Mouse (Mus musculus) hindbrain, embryonic 15.5 days (tissue): Measurements from ENCODE around the gene Sugp1. TPM values are rescaled to one million over a fixed set of nuclear protein-coding genes. Genes with fewer than 3 reads are reported as not detected.
A peak's percentile ranks its signal among the peaks of the same experiment; 100 is the strongest.
"Not testable (repeated sequence)": the region's sequence is repeated elsewhere in the genome, so short reads cannot be mapped to it uniquely, and the experiment has no call there.

Experiments
- ATAC-seq: fragments of 200-750 bp; cut with Nextera tagmentation; 2 replicates; pipeline ENCODE4 v1.8.0; 2017; ENCODE audit warnings: low read depth, moderate number of reproducible peaks, moderate TSS enrichment; ENCODE audit not compliant: low FRiP score
- H3K27ac ChIP-seq: fragments of 300-500 bp; sonication (generic); replicated peaks from 2 replicates; pipeline ENCODE4 v1.5.1; 2015; ENCODE audit warnings: mild to moderate bottlenecking, inconsistent platforms
- H3K27me3 ChIP-seq: fragments of 300-500 bp; sonication (generic); 2 replicates; pipeline ENCODE4 v1.6.1; 2015; ENCODE audit warnings: control low read depth, inconsistent platforms
- H3K36me3 ChIP-seq: fragments of 300-500 bp; sonication (generic); 2 replicates; pipeline ENCODE4 v1.6.1; 2015; ENCODE audit warnings: control low read depth, inconsistent platforms
- H3K4me1 ChIP-seq: fragments of 300-500 bp; sonication (generic); replicated peaks from 2 replicates; pipeline ENCODE4 v1.6.1; 2015; ENCODE audit warnings: control low read depth, inconsistent platforms
- H3K4me2 ChIP-seq: fragments of 300-500 bp; sonication (generic); 2 replicates; pipeline ENCODE4 v1.6.1; 2015; ENCODE audit warnings: moderate library complexity, mild to moderate bottlenecking, inconsistent platforms
- H3K4me3 ChIP-seq: fragments of 300-500 bp; sonication (generic); 2 replicates; pipeline ENCODE4 v1.5.1; 2015; ENCODE audit warnings: mild to moderate bottlenecking, inconsistent platforms
- H3K9ac ChIP-seq: fragments of 300-500 bp; sonication (generic); 2 replicates; pipeline ENCODE4 v1.6.1; 2015; ENCODE audit warnings: inconsistent platforms
- H3K9me3 ChIP-seq: fragments of 300-500 bp; sonication (generic); 2 replicates; pipeline ENCODE4 v1.6.1; 2016; ENCODE audit warnings: control low read depth, inconsistent platforms
- WGBS: fragments of 180-500 bp; shearing (Covaris S2); methylation state at CpG from one replicate; pipeline ENCODE4 v1.1.7; 2015; 5-methylcytosine and 5-hydroxymethylcytosine counted together
- polyA plus RNA-seq: library from polyadenylated mRNA; unstranded; fragments of >200 nt; fragmentation: Nextera tagmentation; extraction: Ambion mirVana; gene quantifications from 2 replicates; pipeline ENCODE4 v1.2.1, GENCODE M21; 2015

Gene Sugp1
- polyA plus RNA-seq = 55.5 and 57.6 TPM in 2 replicates

GRCm38 (mm10) chr8:70042583-70043455 is at the start of gene Sugp1, which contains the start of gene Mau2:
TSS of gene Sugp1 (plus strand) at chr8:70042813.
TSS of gene Mau2 (minus strand) at chr8:70042734.
- Histone ChIP-seq H3K9me3 (no peaks in the 10 kb centered on the region), H3K4me2 (peak within 1 kb of the TSS; percentile 86), H3K4me1 (peaks cover 42% of the 10 kb centered on the region), H3K27me3 (no peaks in the 10 kb centered on the region), H3K27ac (peak within 1 kb of the TSS; percentile 92), H3K9ac (peak within 1 kb of the TSS; percentile 84), H3K36me3 (no peaks in the 10 kb centered on the region), H3K4me3 (peak within 1 kb of the TSS; percentile 95)
- under 1% methylated on average over 65 of the region's 65 CpGs for WGBS
- ATAC-seq = peak; percentile 98

DNA sequence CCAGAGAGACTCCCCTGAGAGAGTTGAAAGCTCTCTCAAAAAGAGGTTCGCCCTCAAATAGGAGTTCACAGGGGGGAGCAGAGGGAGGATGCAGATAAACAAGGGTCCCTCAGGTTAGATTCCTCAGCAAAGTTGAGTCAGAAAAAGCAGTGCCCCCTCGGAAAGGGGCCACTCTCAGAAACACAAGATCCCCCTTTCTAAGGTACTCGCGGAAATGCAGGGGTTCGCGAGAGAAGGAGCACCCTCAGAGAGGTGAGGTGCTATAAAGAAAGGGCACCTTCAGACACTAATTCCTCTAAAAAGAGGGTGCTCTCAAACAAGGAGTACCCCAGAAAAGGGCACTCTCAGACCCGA is 47.2 kb upstream of the Sugp1 start:
- peak overlapping the region; percentile 74; the same call in 1 of the 2 replicates for H3K27ac ChIP-seq
- no peak for ATAC-seq
- H3K9ac ChIP-seq = peak overlapping the region; percentile 60
- no peaks in the 10 kb centered on the region for H3K27me3 ChIP-seq
- H3K36me3 ChIP-seq = no peaks in the 10 kb centered on the region
- 3% methylated on average over 7 of the region's 7 CpGs for WGBS
- H3K9me3 ChIP-seq = no peaks in the 10 kb centered on the region
- H3K4me1 ChIP-seq = peaks cover 20% of the 10 kb centered on the region
- H3K4me3 ChIP-seq = peak overlapping the region; percentile 85
- peak overlapping the region; percentile 78 for H3K4me2 ChIP-seq

DNA sequence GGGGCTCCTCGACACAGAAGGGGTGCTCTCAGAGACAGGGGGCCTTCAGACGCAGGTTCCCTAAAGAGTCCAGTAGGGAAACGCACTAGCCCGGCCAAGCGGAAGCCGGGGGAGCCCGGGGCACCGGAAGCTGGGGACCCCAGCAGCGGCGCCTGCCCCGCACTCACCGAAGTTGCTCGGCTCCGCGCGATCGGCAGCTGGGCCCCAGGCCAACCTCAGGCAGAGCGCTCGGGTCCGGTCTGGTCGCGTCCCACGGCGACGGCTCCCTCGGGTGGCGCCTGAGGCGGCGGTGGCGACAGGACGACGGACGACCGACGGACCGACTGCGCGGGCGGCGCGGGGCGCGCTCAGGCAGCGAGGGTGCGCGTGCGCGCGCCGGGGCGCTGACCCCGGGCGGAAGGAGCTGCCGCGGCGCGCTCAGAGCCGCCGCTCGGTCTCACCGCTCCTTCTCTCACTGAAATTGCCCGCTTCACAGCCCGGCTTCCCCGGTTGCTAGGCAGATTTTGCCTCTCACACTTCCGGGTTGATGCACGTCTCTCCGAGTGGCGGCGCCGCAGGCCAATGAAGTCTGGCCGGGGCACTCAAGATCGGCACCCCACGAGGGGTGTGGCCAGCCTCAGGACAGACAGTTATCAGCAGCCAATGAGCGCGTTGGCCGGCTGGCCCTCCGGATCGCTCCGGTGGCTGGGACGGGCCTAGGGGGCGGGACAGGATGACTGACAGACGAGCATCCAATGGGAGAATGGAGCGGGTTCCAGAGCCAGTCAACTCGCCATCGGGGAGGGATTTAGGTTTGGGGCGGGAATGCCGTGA is 46.6 kb upstream of the Sugp1 start, which contains the start of gene Gatad2a:
Gatad2a (minus strand) TSS at position 609 of the 813 bp plus-strand sequence.
- under 1% methylated on average over 63 of the region's 87 CpGs for WGBS
- Histone ChIP-seq H3K36me3 (no peaks in the 10 kb centered on the region), H3K27ac (peak within 1 kb of the TSS; percentile 75), H3K4me2 (peak within 1 kb of the TSS; percentile 81), H3K4me3 (peak within 1 kb of the TSS; percentile 85), H3K4me1 (peaks cover 20% of the 10 kb centered on the region), H3K27me3 (no peaks in the 10 kb centered on the region), H3K9me3 (no peaks in the 10 kb centered on the region), H3K9ac (peak within 1 kb of the TSS; percentile 60)
- ATAC-seq = peak; percentile 100

DNA sequence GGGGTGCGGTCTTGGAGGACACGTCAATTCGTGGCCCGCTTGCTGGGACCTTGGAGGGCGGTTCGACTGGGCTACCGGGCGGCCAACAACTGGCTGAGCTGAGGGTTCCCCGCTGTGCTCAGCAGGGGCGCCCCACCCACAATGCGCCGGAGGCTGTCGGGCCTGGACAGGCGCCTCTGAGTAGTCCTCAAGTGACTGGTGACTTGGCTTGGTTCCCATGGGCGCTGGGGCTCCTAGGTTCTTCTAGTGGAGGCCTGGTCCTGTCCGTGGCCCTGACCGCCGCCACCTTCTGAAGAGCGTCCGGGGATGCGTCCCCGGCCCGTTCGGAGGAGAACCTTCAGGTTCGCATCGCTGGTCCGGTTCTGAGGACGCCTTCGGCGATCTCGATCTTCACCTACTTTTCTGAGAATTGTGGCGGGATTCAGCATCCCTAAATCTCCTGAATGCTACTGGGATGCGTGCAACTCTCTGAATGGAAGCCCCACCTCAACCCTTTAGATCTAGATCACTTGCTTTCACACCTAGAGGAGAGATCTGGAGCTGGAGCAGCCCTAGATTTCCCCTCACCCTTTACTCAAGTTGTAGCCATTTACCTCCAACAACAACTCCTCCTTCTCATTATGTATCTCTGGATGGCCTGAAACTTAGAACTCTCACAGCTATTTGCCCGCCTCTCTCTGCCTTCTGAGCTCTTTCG is 45.9 kb upstream of the Sugp1 start:
- peak overlapping the region; percentile 75 for H3K27ac ChIP-seq
- H3K9ac ChIP-seq = peak overlapping the region; percentile 60
- peak overlapping the region; percentile 81 for H3K4me2 ChIP-seq
- peak overlapping the region; percentile 85 for H3K4me3 ChIP-seq
- H3K4me1 ChIP-seq = peaks cover 26% of the 10 kb centered on the region
- WGBS = 3% methylated on average over 35 of the region's 35 CpGs
- no peak for ATAC-seq
- no peaks in the 10 kb centered on the region for H3K36me3 ChIP-seq
- no peaks in the 10 kb centered on the region for H3K9me3 ChIP-seq
- H3K27me3 ChIP-seq = no peaks in the 10 kb centered on the region

DNA sequence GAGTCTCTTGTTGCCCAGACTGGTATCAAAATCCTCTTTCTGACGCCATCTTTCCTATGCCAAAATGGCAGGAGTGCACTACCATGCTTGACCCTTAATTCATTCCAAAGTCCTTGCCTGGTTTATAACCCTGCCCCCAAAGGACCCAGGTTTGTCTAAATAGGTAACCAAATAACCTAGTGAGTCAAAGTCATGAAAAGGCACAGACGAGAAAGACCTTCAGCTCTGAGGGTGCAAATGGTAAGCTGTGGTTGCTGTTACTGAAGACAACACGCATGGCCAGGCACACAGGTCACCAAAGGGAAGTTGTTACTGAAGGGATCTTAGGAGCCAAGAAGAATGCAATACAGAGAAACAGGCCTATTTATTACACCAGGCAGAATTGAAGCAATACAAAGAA is 43.9 kb upstream of the Sugp1 start:
- no peak for ATAC-seq
- H3K27me3 ChIP-seq = no peaks in the 10 kb centered on the region
- H3K9me3 ChIP-seq = no peaks in the 10 kb centered on the region
- no peaks in the 10 kb centered on the region for H3K36me3 ChIP-seq
- H3K27ac ChIP-seq = no peak overlapping the region
- H3K4me3 ChIP-seq = no peak overlapping the region
- no peak overlapping the region for H3K4me2 ChIP-seq
- 92% methylated on average over 3 of the region's 3 CpGs for WGBS
- H3K4me1 ChIP-seq = peaks cover 26% of the 10 kb centered on the region
- H3K9ac ChIP-seq = no peak overlapping the region

DNA sequence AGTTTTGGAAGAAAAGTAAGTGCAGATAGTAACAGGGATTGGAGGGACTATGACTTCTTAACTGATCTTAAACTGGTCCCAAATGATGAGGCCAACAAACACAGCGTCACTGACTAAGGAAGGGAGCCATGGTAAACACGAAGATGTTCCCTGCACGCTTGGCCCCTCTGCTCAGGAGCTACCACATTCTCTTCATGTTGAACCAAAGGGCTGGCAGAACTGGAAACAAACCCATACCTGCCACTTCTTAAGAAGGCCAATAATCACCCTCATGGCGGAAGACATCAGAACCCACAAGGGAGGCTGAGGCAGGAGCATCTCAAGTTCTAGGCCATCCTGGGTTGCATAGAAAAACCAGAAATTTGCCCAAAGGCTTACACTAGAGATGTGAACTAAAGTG is 43.4 kb upstream of the Sugp1 start:
- no peaks in the 10 kb centered on the region for H3K36me3 ChIP-seq
- no peak overlapping the region for H3K27ac ChIP-seq
- peaks cover 24% of the 10 kb centered on the region for H3K4me1 ChIP-seq
- H3K4me2 ChIP-seq = no peak overlapping the region
- no peak overlapping the region for H3K4me3 ChIP-seq
- no peak for ATAC-seq
- no peaks in the 10 kb centered on the region for H3K27me3 ChIP-seq
- H3K9ac ChIP-seq = no peak overlapping the region
- H3K9me3 ChIP-seq = no peaks in the 10 kb centered on the region
- WGBS = 92% methylated on average over 4 of the region's 4 CpGs

DNA sequence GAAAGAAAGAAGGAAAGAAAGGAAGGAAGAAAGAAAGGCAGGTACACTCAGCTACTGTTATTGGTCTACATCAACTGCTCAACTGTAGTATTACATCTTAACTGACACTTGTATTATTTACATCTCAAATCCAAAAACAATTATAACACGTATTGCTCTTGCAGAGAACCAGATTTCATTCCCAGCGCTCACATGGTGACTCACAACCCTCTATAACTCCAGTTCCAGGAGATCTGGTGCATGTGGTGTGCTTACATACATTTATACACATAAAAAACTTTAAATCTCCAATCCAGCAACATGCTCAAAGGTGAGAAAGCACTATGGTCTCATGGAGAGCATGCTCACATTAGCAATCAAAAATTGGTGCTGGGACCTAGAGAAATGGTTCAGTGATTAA is 42.4 kb upstream of the Sugp1 start:
- Histone ChIP-seq H3K27me3 (no peaks in the 10 kb centered on the region), H3K9me3 (no peaks in the 10 kb centered on the region), H3K4me2 (no peak overlapping the region), H3K27ac (no peak overlapping the region), H3K36me3 (no peaks in the 10 kb centered on the region), H3K4me1 (peaks cover 16% of the 10 kb centered on the region), H3K9ac (no peak overlapping the region), H3K4me3 (no peak overlapping the region)
- no peak for ATAC-seq
- 88% methylated on average over 2 of the region's 2 CpGs for whole genome bisulfite sequencing

- Histone ChIP-seq H3K4me3 (no peak overlapping the region), H3K36me3 (no peaks in the 10 kb centered on the region), H3K9ac (no peak overlapping the region), H3K4me1 (peaks cover 11% of the 10 kb centered on the region), H3K9me3 (no peaks in the 10 kb centered on the region), H3K27me3 (no peaks in the 10 kb centered on the region), H3K4me2 (peak overlapping the region; percentile 38), H3K27ac (no peak overlapping the region)
- no peak for ATAC-seq
- 6% methylated on average over 16 of the region's 16 CpGs for WGBS
Observed at GRCm38 (mm10) chr8:70001176-70001891, 41.3 kb upstream of the Sugp1 start.

DNA sequence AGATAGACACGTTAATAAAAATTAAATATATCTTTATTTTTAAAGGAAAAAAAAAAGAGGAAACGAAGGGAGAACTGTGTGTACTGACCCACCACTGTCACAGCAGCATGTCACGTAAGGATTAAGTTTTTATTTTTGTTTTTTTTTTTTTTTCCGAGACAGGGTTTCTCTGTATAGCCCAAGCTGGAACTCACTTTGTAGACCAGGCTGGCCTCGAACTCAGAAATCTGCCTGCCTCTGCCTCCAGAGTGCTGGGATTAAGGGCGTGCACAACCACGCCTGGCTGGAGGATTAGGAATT is 40.8 kb upstream of the Sugp1 start:
- H3K4me2 ChIP-seq = peak overlapping the region; percentile 38
- not testable (repeated sequence) for H3K4me3 ChIP-seq, H3K27ac ChIP-seq, H3K9me3 ChIP-seq, ATAC-seq, H3K4me1 ChIP-seq, H3K36me3 ChIP-seq, H3K27me3 ChIP-seq, H3K9ac ChIP-seq
- WGBS = 44% methylated on average over 7 of the region's 7 CpGs

DNA sequence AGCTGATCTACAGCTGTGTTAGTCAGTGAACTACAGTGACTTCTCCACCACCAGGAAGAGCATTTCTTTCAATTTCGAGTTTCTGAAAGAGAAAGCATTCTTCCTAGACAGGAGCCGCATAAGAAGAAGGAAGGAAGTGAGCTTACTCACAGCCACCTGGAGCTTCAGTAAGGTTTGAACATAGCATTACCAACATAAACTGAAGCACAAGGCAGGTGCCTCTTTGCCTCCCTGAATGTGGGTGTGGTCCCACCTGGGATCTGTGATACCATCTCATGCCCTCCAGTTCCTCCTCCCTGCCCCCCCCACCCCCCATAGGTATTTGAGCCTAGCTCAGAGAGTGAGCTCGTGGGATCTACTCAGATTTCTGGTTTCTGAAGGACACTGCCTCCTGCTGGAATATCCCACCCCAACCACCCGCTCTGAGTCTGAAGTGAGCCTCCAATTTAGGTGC is 39.4 kb upstream of the Sugp1 start:
- 63% methylated on average over 4 of the region's 4 CpGs for whole genome bisulfite sequencing
- Histone ChIP-seq H3K4me3 (no peak overlapping the region), H3K27ac (no peak overlapping the region), H3K4me2 (no peak overlapping the region), H3K4me1 (peaks cover 6% of the 10 kb centered on the region; the same call in 1 of the 2 replicates), H3K9me3 (no peaks in the 10 kb centered on the region), H3K9ac (no peak overlapping the region), H3K27me3 (no peaks in the 10 kb centered on the region), H3K36me3 (no peaks in the 10 kb centered on the region)
- no peak for ATAC-seq

GRCm38 (mm10) chr8:70004345-70004744 is 38.3 kb upstream of the Sugp1 start:
- ATAC-seq = no peak
- Histone ChIP-seq H3K4me2 (no peak overlapping the region), H3K36me3 (no peaks in the 10 kb centered on the region), H3K27me3 (no peaks in the 10 kb centered on the region), H3K4me3 (no peak overlapping the region), H3K4me1 (peaks cover 6% of the 10 kb centered on the region; the same call in 1 of the 2 replicates), H3K9me3 (no peaks in the 10 kb centered on the region), H3K9ac (no peak overlapping the region), H3K27ac (no peak overlapping the region)
